Mouse (Mus musculus) midbrain, embryonic 16.5 days (tissue): ENCODE measurements around the gene Lrrc7. TPM values are rescaled to one million over a fixed set of nuclear protein-coding genes. Genes with fewer than 3 reads are reported as not detected.

Experiments
- ATAC-seq: fragments of 200-750 bp; cut with Nextera tagmentation; 2 replicates; pipeline ENCODE4 v1.8.0; 2017; ENCODE audit warnings: moderate TSS enrichment
- H3K27ac ChIP-seq: fragments of 300-500 bp; sonication (generic); 2 replicates; pipeline ENCODE4 v1.5.1; 2014; ENCODE audit warnings: mild to moderate bottlenecking, low read length, mixed read lengths
- H3K27me3 ChIP-seq: fragments of 300-500 bp; sonication (generic); 2 replicates; pipeline ENCODE4 v1.6.1; 2014; ENCODE audit warnings: low read depth, low read length, mixed read lengths; ENCODE audit not compliant: control insufficient read depth, insufficient read depth
- H3K36me3 ChIP-seq: fragments of 300-500 bp; sonication (generic); 2 replicates; pipeline ENCODE4 v1.6.1; 2014; ENCODE audit warnings: mild to moderate bottlenecking, low read length, moderate library complexity, mixed read lengths; ENCODE audit not compliant: control insufficient read depth, insufficient read depth
- H3K4me1 ChIP-seq: fragments of 300-500 bp; sonication (generic); 2 replicates; pipeline ENCODE4 v1.6.1; 2014; ENCODE audit warnings: mild to moderate bottlenecking, low read length, mixed read lengths; ENCODE audit not compliant: control insufficient read depth, insufficient read depth
- H3K4me2 ChIP-seq: fragments of 300-500 bp; sonication (generic); 2 replicates; pipeline ENCODE4 v1.6.1; 2014; ENCODE audit warnings: mild to moderate bottlenecking, low read length, mixed read lengths
- H3K4me3 ChIP-seq: fragments of 300-500 bp; sonication (generic); 2 replicates; pipeline ENCODE4 v1.5.1; 2014; ENCODE audit warnings: low read depth, mild to moderate bottlenecking, low read length, moderate library complexity, mixed read lengths
- H3K9ac ChIP-seq: fragments of 300-500 bp; sonication (generic); 2 replicates; pipeline ENCODE4 v1.6.1; 2014; ENCODE audit warnings: low read depth, low read length, mixed read lengths
- H3K9me3 ChIP-seq: fragments of 300-500 bp; sonication (generic); replicated peaks from 2 replicates; pipeline ENCODE4 v1.6.1; 2014; ENCODE audit warnings: mild to moderate bottlenecking, low read length, mixed read lengths; ENCODE audit not compliant: control insufficient read depth, poor library complexity, severe bottlenecking
- WGBS: fragments of 180-500 bp; shearing (Covaris S2); extraction: QIAGEN DNeasy Blood & Tissue Kit; methylation state at CpG from one replicate; pipeline ENCODE4 v1.1.7; 2014; 5-methylcytosine and 5-hydroxymethylcytosine counted together
- polyA plus RNA-seq: library from polyadenylated mRNA; unstranded; fragments of >200 nt; fragmentation: Nextera tagmentation; extraction: Ambion mirVana; gene quantifications from 2 replicates; pipeline ENCODE4 v1.2.1, GENCODE M21; 2015

Lrrc7 gene
- polyA plus RNA-seq, 1 experiment from 2014 or later: 11.2 TPM

DNA sequence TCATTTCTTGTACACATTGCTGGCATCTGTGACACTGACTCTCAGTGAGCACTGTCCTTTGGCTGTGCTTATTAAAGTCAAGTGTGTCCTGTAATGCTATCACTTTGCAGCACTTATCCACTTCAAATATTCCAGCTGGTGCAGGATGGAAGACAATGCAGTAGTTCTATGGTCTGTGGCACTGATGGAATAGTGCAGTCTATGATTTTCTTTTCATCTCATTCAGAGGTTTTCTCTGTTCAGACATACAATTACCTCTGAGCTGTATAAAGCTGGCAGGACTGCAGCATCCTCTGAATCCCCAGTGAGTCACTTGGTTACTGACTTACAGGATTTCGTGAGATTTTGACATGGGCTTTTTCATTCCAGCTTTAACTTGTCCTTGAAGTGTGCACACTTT lies 314.3 kb downstream of the Lrrc7 start:
- peak; percentile 62; the same call in 1 of the 2 replicates for ATAC-seq
- no peaks in the 10 kb centered on the region for H3K36me3 ChIP-seq
- H3K9me3 ChIP-seq: no peaks in the 10 kb centered on the region
- no peak overlapping the region for H3K4me2 ChIP-seq
- H3K4me3 ChIP-seq: no peak overlapping the region
- WGBS: 65% methylated on average over 1 of the region's 1 CpGs
- no peaks in the 10 kb centered on the region for H3K27me3 ChIP-seq
- no peak overlapping the region for H3K9ac ChIP-seq
- peak overlapping the region; percentile 26; the same call in 1 of the 2 replicates for H3K27ac ChIP-seq
- H3K4me1 ChIP-seq: no peaks in the 10 kb centered on the region

GRCm38 (mm10) chr3:158210657-158211056 lies 351.4 kb downstream of the Lrrc7 start:
- H3K4me1 ChIP-seq: no peaks in the 10 kb centered on the region
- no peaks in the 10 kb centered on the region for H3K27me3 ChIP-seq
- no peak overlapping the region for H3K4me3 ChIP-seq
- H3K36me3 ChIP-seq: no peaks in the 10 kb centered on the region
- no peak overlapping the region for H3K27ac ChIP-seq
- H3K9ac ChIP-seq: no peak overlapping the region
- no peak for ATAC-seq
- 32% methylated on average over 2 of the region's 2 CpGs for WGBS
- no peaks in the 10 kb centered on the region for H3K9me3 ChIP-seq
- no peak overlapping the region for H3K4me2 ChIP-seq

DNA sequence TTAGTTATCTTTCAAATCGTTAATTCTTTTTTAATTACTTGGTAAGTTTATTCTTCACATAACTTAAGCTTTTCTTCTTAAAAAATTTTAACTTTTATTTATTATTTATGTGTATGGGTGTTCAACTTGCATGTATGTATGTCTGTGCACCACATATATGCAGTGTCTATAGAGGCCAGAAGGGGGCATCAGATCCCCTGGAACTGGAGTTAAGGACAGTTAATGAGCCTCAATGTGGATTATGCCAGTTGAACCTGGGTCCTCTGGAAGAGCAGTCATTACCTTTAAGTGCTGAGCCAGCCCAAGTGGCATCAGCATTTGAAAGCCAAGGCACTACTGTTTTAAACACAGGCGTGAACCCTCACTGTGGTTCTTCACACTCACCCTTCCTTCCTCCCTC lies 352.0 kb downstream of the Lrrc7 start:
- H3K4me1 ChIP-seq: no peaks in the 10 kb centered on the region
- 6% methylated on average over 2 of the region's 2 CpGs for WGBS
- no peaks in the 10 kb centered on the region for H3K27me3 ChIP-seq
- no peak overlapping the region for H3K9ac ChIP-seq
- no peaks in the 10 kb centered on the region for H3K36me3 ChIP-seq
- ATAC-seq: peak; percentile 56; the same call in 1 of the 2 replicates
- no peaks in the 10 kb centered on the region for H3K9me3 ChIP-seq
- no peak overlapping the region for H3K4me3 ChIP-seq
- no peak overlapping the region for H3K27ac ChIP-seq
- H3K4me2 ChIP-seq: no peak overlapping the region

- no peaks in the 10 kb centered on the region for H3K27me3 ChIP-seq
- ATAC-seq: peak; percentile 76; the same call in 1 of the 2 replicates
- H3K36me3 ChIP-seq: no peaks in the 10 kb centered on the region
- no peaks in the 10 kb centered on the region for H3K4me1 ChIP-seq
- WGBS: 41% methylated on average over 2 of the region's 2 CpGs
- no peaks in the 10 kb centered on the region for H3K9me3 ChIP-seq
- H3K27ac ChIP-seq: no peak overlapping the region
- H3K9ac ChIP-seq: no peak overlapping the region
- H3K4me3 ChIP-seq: no peak overlapping the region
- no peak overlapping the region for H3K4me2 ChIP-seq
These were observed 354.2 kb downstream of the Lrrc7 start for GRCm38 (mm10) chr3:158207840-158208239.

- H3K27ac ChIP-seq: no peak overlapping the region
- no peaks in the 10 kb centered on the region for H3K9me3 ChIP-seq
- no peak overlapping the region for H3K9ac ChIP-seq
- no peak for ATAC-seq
- no peaks in the 10 kb centered on the region for H3K4me1 ChIP-seq
- H3K4me2 ChIP-seq: no peak overlapping the region
- WGBS: 89% methylated on average over 3 of the region's 3 CpGs
- no peak overlapping the region for H3K4me3 ChIP-seq
- no peaks in the 10 kb centered on the region for H3K36me3 ChIP-seq
- no peaks in the 10 kb centered on the region for H3K27me3 ChIP-seq
These were observed 359.2 kb downstream of the Lrrc7 start for GRCm38 (mm10) chr3:158202776-158203175.

- no peak overlapping the region for H3K4me3 ChIP-seq
- H3K4me1 ChIP-seq: no peaks in the 10 kb centered on the region
- no peak overlapping the region for H3K9ac ChIP-seq
- H3K36me3 ChIP-seq: 0 out of 2 replicates have a peak, but pooled peaks cover 2% of the 10 kb centered on the region
- H3K27ac ChIP-seq: no peak overlapping the region
- H3K27me3 ChIP-seq: no peaks in the 10 kb centered on the region
- H3K9me3 ChIP-seq: no peaks in the 10 kb centered on the region
- no peak for ATAC-seq
- H3K4me2 ChIP-seq: no peak overlapping the region
These were observed 366.6 kb downstream of the Lrrc7 start for GRCm38 (mm10) chr3:158195426-158195825.

- Histone ChIP-seq H3K9me3 (no peaks in the 10 kb centered on the region), H3K9ac (no peak overlapping the region), H3K27ac (no peak overlapping the region), H3K4me1 (no peaks in the 10 kb centered on the region), H3K27me3 (no peaks in the 10 kb centered on the region), H3K4me2 (no peak overlapping the region), H3K36me3 (0 out of 2 replicates have a peak, but pooled peaks cover 2% of the 10 kb centered on the region), H3K4me3 (no peak overlapping the region)
- ATAC-seq: no peak
- WGBS: 72% methylated on average over 1 of the region's 1 CpGs
These were observed 368.8 kb downstream of the Lrrc7 start for GRCm38 (mm10) chr3:158193229-158193628.

DNA sequence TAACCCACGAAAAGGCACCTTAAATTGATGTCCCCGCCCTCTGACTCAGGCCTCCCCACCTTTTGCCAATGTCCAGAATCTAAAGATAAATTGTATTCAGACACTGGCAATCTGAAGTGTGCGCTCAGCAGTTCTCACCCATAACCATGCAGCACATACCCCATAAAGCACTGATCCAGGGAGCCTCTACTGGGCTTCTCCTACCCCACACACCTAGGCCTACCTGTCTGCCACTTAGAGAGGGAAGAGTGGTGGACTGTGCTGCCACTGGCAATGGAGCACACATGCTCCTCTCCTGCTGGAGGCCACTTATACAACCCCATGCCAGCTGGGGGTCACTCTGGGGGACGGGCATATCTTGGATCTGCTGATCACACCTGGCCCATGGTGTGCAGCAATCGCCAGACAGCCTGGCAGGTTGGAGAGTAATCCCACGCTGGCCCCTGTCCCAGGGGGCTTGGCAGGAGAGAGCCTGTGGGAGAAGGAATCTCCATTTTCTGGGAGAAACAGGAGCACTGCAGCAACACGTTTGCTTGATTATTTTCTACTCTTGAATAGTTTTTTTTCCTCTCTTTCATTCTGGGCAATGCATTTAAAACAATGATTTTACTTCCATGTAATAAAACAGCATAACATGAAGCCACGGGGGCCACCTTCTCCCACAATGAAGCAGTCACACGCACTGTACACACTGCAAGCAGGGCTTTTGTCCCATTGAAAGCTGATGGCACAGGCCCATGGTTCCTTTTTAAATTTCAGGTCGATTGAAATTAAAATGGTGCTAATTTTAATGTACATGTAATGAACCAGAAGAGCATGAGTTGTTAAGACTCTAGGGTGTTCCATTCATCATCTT lies 386.9 kb downstream of the Lrrc7 start:
- no peak overlapping the region for H3K4me3 ChIP-seq
- ATAC-seq: peak; percentile 45
- H3K4me2 ChIP-seq: no peak overlapping the region
- H3K4me1 ChIP-seq: no peaks in the 10 kb centered on the region
- H3K27ac ChIP-seq: no peak overlapping the region
- H3K9ac ChIP-seq: no peak overlapping the region
- no peaks in the 10 kb centered on the region; the same call in 1 of the 2 replicates for H3K36me3 ChIP-seq
- H3K27me3 ChIP-seq: no peaks in the 10 kb centered on the region
- WGBS: 66% methylated on average over 10 of the region's 10 CpGs
- H3K9me3 ChIP-seq: no peaks in the 10 kb centered on the region

- Histone ChIP-seq H3K4me3 (no peak overlapping the region), H3K27me3 (no peaks in the 10 kb centered on the region), H3K27ac (no peak overlapping the region), H3K4me1 (peaks cover 4% of the 10 kb centered on the region), H3K9ac (no peak overlapping the region), H3K4me2 (no peak overlapping the region), H3K9me3 (no peaks in the 10 kb centered on the region), H3K36me3 (no peaks in the 10 kb centered on the region)
- ATAC-seq: no peak
- 95% methylated on average over 8 of the region's 8 CpGs for WGBS
These were observed 392.8 kb downstream of the Lrrc7 start for GRCm38 (mm10) chr3:158169180-158169579.
